Mouse (Mus musculus) heart, embryonic 14.5 days (tissue): Measurements from ENCODE around the gene Tbc1d25. TPM values are rescaled to one million over a fixed set of nuclear protein-coding genes. Genes with fewer than 3 reads are reported as not detected.

ENCODE experiments used
- ATAC-seq: fragments of 200-750 bp; cut with Nextera tagmentation; 2 replicates; pipeline ENCODE4 v1.8.0; 2017; ENCODE audit warnings: low read depth, moderate TSS enrichment; ENCODE audit not compliant: insufficient number of reproducible peaks, insufficient read depth, low FRiP score
- H3K27ac ChIP-seq, 2 experiments: fragments of 200-500 bp in 1 of 2; fragments of 300-500 bp in 1 of 2; sonication (generic) in 1 of 2; replicated peaks in 1 of 2; 2 replicates each; pipeline ENCODE4 v1.5.1; 2012 to 2014; ENCODE audit warnings: low read depth in 2 of 2, low read length in 2 of 2, control low read depth in 1 of 2, mild to moderate bottlenecking in 1 of 2, mixed read lengths in 1 of 2; ENCODE audit not compliant: control insufficient read depth in 1 of 2, insufficient read depth in 1 of 2
- H3K27me3 ChIP-seq: fragments of 300-500 bp; sonication (generic); 2 replicates; pipeline ENCODE4 v1.6.1; 2014; ENCODE audit warnings: mild to moderate bottlenecking, low read length, control low read depth; ENCODE audit not compliant: control insufficient read depth, insufficient read depth
- H3K36me3 ChIP-seq: fragments of 300-500 bp; sonication (generic); 2 replicates; pipeline ENCODE4 v1.6.1; 2014; ENCODE audit warnings: mild to moderate bottlenecking, control low read depth, low read length, mixed read lengths; ENCODE audit not compliant: control insufficient read depth, insufficient read depth
- H3K4me1 ChIP-seq, 2 experiments: fragments of 200-500 bp in 1 of 2; fragments of 300-500 bp in 1 of 2; sonication (generic) in 1 of 2; 2 replicates each; pipeline ENCODE4 v1.6.1; 2012 to 2014; ENCODE audit warnings: low read length in 2 of 2, control low read depth in 1 of 2, mixed read lengths in 1 of 2; ENCODE audit not compliant: control insufficient read depth in 2 of 2, insufficient read depth in 2 of 2
- H3K4me2 ChIP-seq: fragments of 300-500 bp; sonication (generic); 2 replicates; pipeline ENCODE4 v1.6.1; 2014; ENCODE audit warnings: mild to moderate bottlenecking, low read length
- H3K4me3 ChIP-seq, 2 experiments: fragments of 200-500 bp in 1 of 2; fragments of 300-500 bp in 1 of 2; sonication (generic) in 1 of 2; 2 replicates each; pipeline ENCODE4 v1.5.1; 2012 to 2014; ENCODE audit warnings: low read length in 2 of 2, mild to moderate bottlenecking in 2 of 2, control low read depth in 1 of 2, low read depth in 1 of 2, moderate library complexity in 1 of 2; ENCODE audit not compliant: control insufficient read depth in 1 of 2, insufficient read depth in 1 of 2
- H3K9ac ChIP-seq: fragments of 300-500 bp; sonication (generic); 2 replicates; pipeline ENCODE4 v1.6.1; 2014; ENCODE audit warnings: mild to moderate bottlenecking, low read length
- H3K9me3 ChIP-seq: fragments of 300-500 bp; sonication (generic); 2 replicates; pipeline ENCODE4 v1.6.1; 2016; ENCODE audit warnings: low read length, control low read depth; ENCODE audit not compliant: control insufficient read depth
- WGBS: fragments of 180-500 bp; shearing (Covaris S2); extraction: QIAGEN DNeasy Blood & Tissue Kit; methylation state at CpG from one replicate; pipeline ENCODE4 v1.1.7; 2014; 5-methylcytosine and 5-hydroxymethylcytosine counted together
- polyA plus RNA-seq: library from polyadenylated mRNA; unstranded; fragments of >200 nt; fragmentation: Nextera tagmentation; extraction: Ambion mirVana; gene quantifications from 2 replicates; pipeline ENCODE4 v1.2.1, GENCODE M21; 2014

The Tbc1d25 gene
- polyA plus RNA-seq, 1 experiment from 2014 or later: 12.0 TPM

DNA sequence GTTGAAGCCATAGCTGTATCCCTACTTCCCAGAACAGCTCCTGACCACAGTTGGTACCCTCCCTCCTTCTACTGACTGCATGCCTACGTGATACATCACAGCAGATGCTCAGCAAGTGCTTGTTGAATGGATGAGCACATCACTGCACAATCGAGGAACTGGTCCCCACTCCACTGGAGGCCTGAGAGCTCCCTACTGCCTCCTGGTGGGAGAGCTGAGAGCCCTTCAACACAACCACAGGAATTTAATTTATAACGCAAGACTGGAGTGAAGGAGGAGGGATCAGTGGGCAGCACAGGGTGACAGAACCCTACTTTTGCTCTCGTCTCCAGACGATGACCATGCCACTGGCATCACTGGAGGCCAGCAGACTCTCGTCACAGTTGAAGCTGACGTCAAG is 50.7 kb downstream of the Tbc1d25 start:
- Histone ChIP-seq H3K4me1 (no peaks in the 10 kb centered on the region), H3K9ac (no peak overlapping the region), H3K27ac (no peak overlapping the region), H3K4me3 (no peak overlapping the region), H3K36me3 (peaks cover 50% of the 10 kb centered on the region), H3K4me2 (no peak overlapping the region), H3K9me3 (no peaks in the 10 kb centered on the region), H3K27me3 (no peaks in the 10 kb centered on the region)
- WGBS: 76% methylated on average over 7 of the region's 7 CpGs
- no peak for ATAC-seq

DNA sequence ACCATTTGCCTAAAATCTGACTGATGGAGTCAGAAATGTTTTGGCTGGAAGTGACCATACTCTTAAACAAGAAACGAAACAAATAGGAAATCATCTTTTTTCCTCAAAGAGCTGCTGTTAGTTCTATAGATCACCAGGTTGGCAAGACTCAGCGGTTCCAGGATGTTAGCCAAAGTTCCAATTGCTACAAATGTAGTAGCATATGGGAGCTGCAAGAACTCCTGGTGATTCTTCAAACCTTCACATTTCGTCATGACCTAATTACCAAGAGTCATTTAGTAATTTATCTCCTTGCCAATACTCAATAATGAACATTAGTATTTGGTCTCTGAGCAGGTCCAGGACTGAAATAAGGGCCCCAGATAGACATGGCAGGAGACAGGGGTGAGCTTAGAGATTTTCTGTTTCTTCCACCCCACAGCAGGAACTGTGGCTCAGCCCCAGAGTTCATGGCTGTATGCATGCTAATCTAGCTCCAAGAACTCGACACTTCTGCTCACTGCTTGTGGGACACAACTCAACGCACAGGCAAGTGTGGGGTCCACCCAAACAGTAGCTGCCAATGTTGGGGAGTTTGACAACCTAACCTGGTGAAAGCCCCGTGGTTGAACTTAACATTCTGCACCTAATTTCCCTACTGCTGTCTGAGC is 52.0 kb downstream of the Tbc1d25 start:
- WGBS: 83% methylated on average over 6 of the region's 6 CpGs
- Histone ChIP-seq H3K27ac (no peak overlapping the region), H3K4me1 (no peaks in the 10 kb centered on the region), H3K4me3 (no peak overlapping the region), H3K36me3 (peaks cover 37% of the 10 kb centered on the region), H3K9me3 (no peaks in the 10 kb centered on the region), H3K4me2 (no peak overlapping the region), H3K9ac (no peak overlapping the region), H3K27me3 (no peaks in the 10 kb centered on the region)
- ATAC-seq: no peak

GRCm38 (mm10) chrX:8117264-8117663 is 58.7 kb downstream of the Tbc1d25 start:
- Histone ChIP-seq H3K36me3 (no peaks in the 10 kb centered on the region), H3K4me3 (no peak overlapping the region), H3K27me3 (no peaks in the 10 kb centered on the region), H3K9me3 (no peaks in the 10 kb centered on the region), H3K4me1 (no peaks in the 10 kb centered on the region), H3K4me2 (no peak overlapping the region), H3K9ac (no peak overlapping the region), H3K27ac (no peak overlapping the region)
- no peak for ATAC-seq

GRCm38 (mm10) chrX:8115275-8115674 is 60.7 kb downstream of the Tbc1d25 start:
- no peak overlapping the region for H3K27ac ChIP-seq
- 63% methylated on average over 4 of the region's 4 CpGs for WGBS
- ATAC-seq: no peak

GRCm38 (mm10) chrX:8105019-8105418 is 71.0 kb downstream of the Tbc1d25 start:
- no peaks in the 10 kb centered on the region for H3K9me3 ChIP-seq
- H3K9ac ChIP-seq: no peak overlapping the region
- H3K27me3 ChIP-seq: no peaks in the 10 kb centered on the region
- H3K4me1 ChIP-seq: no peaks in the 10 kb centered on the region
- 87% methylated on average over 3 of the region's 3 CpGs for WGBS
- H3K27ac ChIP-seq: no peak overlapping the region
- no peak overlapping the region for H3K4me3 ChIP-seq
- H3K36me3 ChIP-seq: no peaks in the 10 kb centered on the region
- H3K4me2 ChIP-seq: no peak overlapping the region
- ATAC-seq: no peak

More at GRCm38 (mm10) chrX:8115275-8115674, 60.7 kb downstream of the Tbc1d25 start:
- Histone ChIP-seq H3K36me3 (no peaks in the 10 kb centered on the region), H3K9ac (no peak overlapping the region), H3K4me3 (no peak overlapping the region), H3K27me3 (no peaks in the 10 kb centered on the region), H3K9me3 (no peaks in the 10 kb centered on the region), H3K4me2 (no peak overlapping the region), H3K4me1 (no peaks in the 10 kb centered on the region)

Other genes starting within 250 kb of the Tbc1d25 start
- not detected in 2 replicates for gene Eras, start 247.6 kb downstream of the Tbc1d25 start, polyA plus RNA-seq
- gene Hdac6, start 228.3 kb downstream of the Tbc1d25 start, polyA plus RNA-seq: 25.3 and 26.5 TPM in 2 replicates
- gene Gata1, start 198.1 kb downstream of the Tbc1d25 start, polyA plus RNA-seq: 0.24 and 0.54 TPM in 2 replicates
- gene Glod5, start 157.7 kb downstream of the Tbc1d25 start, polyA plus RNA-seq: not detected in 2 replicates
- gene Suv39h1, start 101.4 kb downstream of the Tbc1d25 start, polyA plus RNA-seq: 28.4 and 28.9 TPM in 2 replicates
- gene Was, start 85.7 kb downstream of the Tbc1d25 start, polyA plus RNA-seq: 0.24 and 0.54 TPM in 2 replicates
- gene Wdr13, start 43.3 kb downstream of the Tbc1d25 start, polyA plus RNA-seq: 22.7 and 26.0 TPM in 2 replicates
- gene Rbm3, start 30.3 kb downstream of the Tbc1d25 start, polyA plus RNA-seq: 317 and 375 TPM in 2 replicates
- gene Ebp, start 17.3 kb upstream of the Tbc1d25 start, polyA plus RNA-seq: 28.0 and 28.5 TPM in 2 replicates
- gene Porcn, start 30.3 kb upstream of the Tbc1d25 start, polyA plus RNA-seq: 3.6 and 4.2 TPM in 2 replicates
- 25.1 and 25.4 TPM in 2 replicates for gene Ftsj1, start 76.2 kb upstream of the Tbc1d25 start, polyA plus RNA-seq
- gene Slc38a5, start 95.0 kb upstream of the Tbc1d25 start, polyA plus RNA-seq: 21.7 and 26.5 TPM in 2 replicates
- gene Ssxb10, start 151.2 kb upstream of the Tbc1d25 start, polyA plus RNA-seq: not detected in 2 replicates
- not detected in 2 replicates for gene Ssxb9, start 190.8 kb upstream of the Tbc1d25 start, polyA plus RNA-seq
- gene Ssxb1, start 237.1 kb upstream of the Tbc1d25 start, polyA plus RNA-seq: not detected in 2 replicates